Mouse (Mus musculus) myocyte (in vitro differentiated cells): ENCODE data around the gene Ccdc188.

ENCODE experiments used
- CEBPB ChIP-seq: IDR thresholded peaks from 2 replicates; pipeline ENCODE4 v1.6.1; 2011; ENCODE audit warnings: mild to moderate bottlenecking, moderate library complexity; ENCODE audit not compliant: poor library complexity, insufficient read depth, severe bottlenecking
- POLR2A ChIP-seq: IDR thresholded peaks from one replicate; pipeline ENCODE4 v1.6.1; 2011; ENCODE audit warnings: low read depth, mild to moderate bottlenecking, control low read depth, moderate library complexity; ENCODE audit not compliant: insufficient read length
- TCF12 ChIP-seq: IDR thresholded peaks from one replicate; pipeline ENCODE4 v1.6.1; 2011; ENCODE audit warnings: mild to moderate bottlenecking, control low read depth; ENCODE audit not compliant: poor library complexity, insufficient read depth, severe bottlenecking
- USF1 ChIP-seq: IDR thresholded peaks from one replicate; pipeline ENCODE4 v1.6.1; 2011; ENCODE audit warnings: low read depth, mild to moderate bottlenecking, control low read depth, moderate library complexity

DNA sequence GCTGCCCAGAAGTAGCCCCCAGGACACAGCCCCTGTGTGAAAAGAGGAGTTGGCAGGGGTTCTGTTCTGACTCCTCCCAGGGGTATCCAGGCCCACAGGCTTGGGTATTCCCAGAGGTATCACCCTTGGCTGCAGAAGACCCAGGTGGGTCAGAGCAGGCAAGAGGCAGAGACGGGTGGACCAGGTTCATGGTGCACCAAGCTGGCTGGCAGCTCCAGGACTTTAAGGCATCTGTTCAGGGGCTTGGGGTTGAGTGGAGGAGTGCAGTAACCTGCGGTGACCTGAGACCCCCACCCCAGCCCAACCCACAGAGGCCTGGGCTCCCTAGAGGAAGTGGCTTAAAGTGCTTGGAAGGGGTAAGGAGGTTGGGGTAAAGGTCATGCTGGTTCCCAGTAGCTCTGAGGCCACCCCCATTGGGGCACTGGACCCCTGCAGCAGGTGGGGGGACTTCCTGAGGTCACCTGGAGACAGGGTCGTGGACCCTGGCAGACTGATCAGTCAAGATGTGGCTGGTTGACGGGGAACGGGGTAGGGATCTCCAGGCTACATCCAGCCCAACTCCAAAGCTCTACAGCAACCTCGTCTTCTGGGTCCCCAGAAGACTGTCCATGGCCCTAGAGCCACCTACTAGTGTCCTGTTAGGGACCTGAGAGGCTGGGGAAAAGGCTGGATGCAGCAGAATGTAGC lies 3.3 kb downstream of the Ccdc188 start:
- TF ChIP-seq POLR2A: no peak
- no peak for TF ChIP-seq USF1
- TF ChIP-seq TCF12: no peak
- TF ChIP-seq CEBPB: no peak
